8 mouse cellular contexts compared by ENCODE assay signal in the genomic region with DNA sequence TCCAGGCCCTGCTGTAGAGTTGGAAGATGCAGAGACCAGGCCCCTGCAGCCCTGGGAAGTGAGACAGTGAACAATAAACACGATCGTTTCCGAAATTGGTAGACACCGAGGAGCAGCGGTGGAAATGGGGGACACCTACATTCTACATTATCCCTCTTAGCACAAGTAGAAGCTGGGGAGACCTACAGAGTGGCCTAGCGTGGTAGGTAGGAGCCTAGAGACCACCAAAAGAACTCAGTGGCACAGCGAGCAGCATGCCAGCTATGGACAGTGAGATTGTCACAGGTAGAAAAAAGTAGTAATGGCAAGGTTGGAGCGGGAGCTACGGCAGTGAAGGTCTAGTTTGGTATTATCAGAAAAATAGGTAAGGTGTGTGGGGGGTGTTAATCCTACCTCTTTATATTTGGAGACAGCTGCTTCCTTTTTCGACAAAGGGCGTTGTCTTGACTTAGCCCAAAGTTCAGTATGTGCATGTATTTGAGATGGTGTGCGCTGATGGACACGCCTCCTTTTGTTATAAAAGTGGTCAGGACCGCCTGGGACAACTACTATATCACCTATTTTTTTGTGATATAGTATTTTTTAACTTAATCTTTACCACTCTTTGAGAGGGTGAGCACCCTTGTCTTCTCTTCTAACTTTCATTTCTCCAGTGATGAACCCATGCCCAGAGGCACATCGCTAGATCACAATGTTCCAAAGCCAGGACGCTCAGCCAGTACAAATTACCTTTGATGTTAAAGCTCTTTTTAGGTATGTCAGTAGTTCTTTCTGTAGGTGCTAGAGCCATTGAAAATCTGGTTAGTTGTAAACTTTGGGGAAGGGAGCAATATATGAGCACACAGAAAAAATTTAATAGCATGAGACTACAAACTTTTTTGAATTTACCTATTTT. TPM values are rescaled to one million over a fixed set of nuclear protein-coding genes. Genes with fewer than 3 reads are reported as not detected.
A peak's percentile ranks its signal among the peaks of the same experiment; 100 is the strongest.
DNase-seq lines count a peak whose midpoint lies in the region; ATAC-seq and TF ChIP-seq lines count a peak whose summit lies in the region.

No protein-coding gene starts in this region.

- H3K4me1 ChIP-seq in lung, adult 2 months (ENCODE audit: control insufficient read depth, insufficient read depth, low read length): peaks cover 15% of the 10 kb centered on the region
- peaks cover 40% of the 10 kb centered on the region for H3K4me1 ChIP-seq in embryonic facial prominence, embryonic 10.5 days
- H3K4me1 ChIP-seq in midbrain, postnatal 0 days (ENCODE audit: insufficient read depth, low read length): peaks cover 13% of the 10 kb centered on the region

- TF ChIP-seq CTCF in lung, adult 2 months (IDR thresholded peaks at IDR 0.05; ENCODE audit: insufficient read depth, low read length): no peak
- no peak for TF ChIP-seq CTCF in midbrain, postnatal 0 days (IDR thresholded peaks at IDR 0.05)

- H3K4me3 ChIP-seq in lung, adult 2 months (replicated peaks; ENCODE audit: extremely low read depth, low read depth, low read length): peak overlapping the region; percentile 72
- peak overlapping the region; percentile 93 for H3K4me3 ChIP-seq in embryonic facial prominence, embryonic 10.5 days
- peak overlapping the region; percentile 99 for H3K4me3 ChIP-seq in midbrain, postnatal 0 days (ENCODE audit: low read depth, low read length)

- H3K27ac ChIP-seq in embryonic facial prominence, embryonic 10.5 days (replicated peaks): peak overlapping the region; percentile 90
- peak overlapping the region; percentile 83 for H3K27ac ChIP-seq in midbrain, postnatal 0 days (ENCODE audit: low read depth, low read length)

- H3K9me3 ChIP-seq in embryonic facial prominence, embryonic 10.5 days: no peaks in the 10 kb centered on the region
- no peaks in the 10 kb centered on the region for H3K9me3 ChIP-seq in midbrain, postnatal 0 days (ENCODE audit: low read length)

- peak overlapping the region; percentile 57 for H3K9ac ChIP-seq in midbrain, postnatal 0 days (replicated peaks; ENCODE audit: low read length, poor library complexity, severe bottlenecking)

- no peak for DNase-seq in lung, adult 2 months
- no peak for DNase-seq in lung, postnatal 4 days
- no peak for DNase-seq in embryonic facial prominence, embryonic 10.5 days (ENCODE audit: low spot score)
- DNase-seq in induced T-regulatory cell, adult 2 months (ENCODE audit: low read depth): peak; percentile 36
- no peak for DNase-seq in midbrain, postnatal 0 days (ENCODE audit: low spot score)
- no peak for DNase-seq in frontal cortex, adult 2 months (ENCODE audit: extremely low spot score in 1 of 2, low spot score in 1 of 2)
- DNase-seq in cerebellum, postnatal 36 days: no peak
- no peak for DNase-seq in gastrocnemius, postnatal 4 days (ENCODE audit: low spot score in 2 of 2)

- H3K27me3 ChIP-seq in embryonic facial prominence, embryonic 10.5 days (replicated peaks; ENCODE audit: low read depth, poor library complexity, severe bottlenecking): no peaks in the 10 kb centered on the region
- no peaks in the 10 kb centered on the region for H3K27me3 ChIP-seq in midbrain, postnatal 0 days (ENCODE audit: insufficient read depth, low read length)

- peaks cover 3% of the 10 kb centered on the region for H3K36me3 ChIP-seq in embryonic facial prominence, embryonic 10.5 days (replicated peaks)
- no peaks in the 10 kb centered on the region; the same call in 1 of the 2 replicates for H3K36me3 ChIP-seq in midbrain, postnatal 0 days (ENCODE audit: insufficient read depth, low read length)

- TF ChIP-seq POLR2A in lung, adult 2 months (IDR thresholded peaks at IDR 0.05; ENCODE audit: borderline replicate concordance, extremely low read depth, low read depth, low read length): no peak

- 65% methylated on average over 16 of the region's 16 CpGs for WGBS in lung, adult 2 months
- WGBS in embryonic facial prominence, embryonic 10.5 days: 64% methylated on average over 16 of the region's 16 CpGs
- 73% methylated on average over 16 of the region's 16 CpGs for WGBS in midbrain, postnatal 0 days

- peak overlapping the region; percentile 85 for H3K4me2 ChIP-seq in midbrain, postnatal 0 days (ENCODE audit: low read depth, low read length, poor library complexity, severe bottlenecking)

- ATAC-seq in midbrain, postnatal 0 days (ENCODE audit: low FRiP score): peak; percentile 2; the same call in 1 of the 2 replicates

RNA-seq across cellular contexts. Expression of a gene that starts 1.2 kb away (rescaled TPM):
- polyA plus RNA-seq in lung, adult 2 months (2012; rRNA removed): 188 and 246 TPM in 2 replicates
- 120 and 124 TPM in 2 replicates for polyA plus RNA-seq in embryonic facial prominence, embryonic 10.5 days (2016; fragmentation: Nextera tagmentation; extraction: Ambion mirVana)
- 81.6 and 90.5 TPM in 2 replicates for total RNA-seq in midbrain, postnatal 0 days (2014; rRNA removed)
- 103 and 104 TPM in 2 replicates for polyA plus RNA-seq in midbrain, postnatal 0 days (2015; fragmentation: Nextera tagmentation; extraction: Ambion mirVana)
- polyA plus RNA-seq in frontal cortex, adult 2 months (2012; rRNA removed): 76.6 and 83.6 TPM in 2 replicates
- 10 to 100 TPM; 76.2 to 79.7 TPM for total RNA-seq in gastrocnemius, postnatal 4 days (2021)
